Mouse (Mus musculus): ENCODE measurements around the gene Mapk8ip1.

DNA sequence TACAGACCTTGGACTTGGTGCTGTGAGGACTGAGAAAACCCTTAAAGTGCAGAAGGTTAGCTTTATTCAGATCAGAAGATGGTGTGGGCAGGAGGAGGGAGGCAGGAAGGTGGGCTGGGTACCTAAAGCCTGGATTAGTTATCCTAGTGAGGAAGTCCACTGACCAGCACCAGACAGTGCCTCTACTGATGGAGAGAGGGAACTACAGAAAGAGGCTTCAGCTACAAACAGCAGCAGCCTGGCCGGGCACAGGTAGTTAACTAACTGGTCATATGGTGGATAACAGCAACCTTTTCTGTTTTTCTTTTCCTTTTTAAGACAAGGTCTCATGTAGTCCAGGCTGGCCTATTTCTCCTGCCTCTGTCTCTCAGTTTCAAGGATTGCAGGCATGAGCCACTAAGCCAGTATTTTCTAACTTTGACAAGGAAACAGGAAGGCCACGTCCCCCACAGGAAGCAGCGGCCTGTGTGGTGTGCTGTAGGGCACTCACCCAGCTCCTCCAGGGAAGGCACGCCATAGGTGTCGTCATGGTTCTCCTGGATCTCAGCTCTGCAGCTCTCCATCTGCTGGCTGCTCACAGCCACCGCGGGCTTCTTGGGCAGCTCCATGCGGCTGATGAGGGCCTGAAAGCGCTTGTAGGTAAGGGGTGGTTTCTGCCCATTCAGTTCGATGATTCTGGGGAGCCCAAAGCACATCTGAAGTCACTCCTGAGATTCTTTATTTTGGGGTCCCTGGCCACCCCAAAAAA, 21.5 kb upstream of the Mapk8ip1 start:
- TF ChIP-seq POLR2A (IDR thresholded peaks at IDR 0.05; ENCODE audit: insufficient read depth, low read depth, low read length) (no peak), CTCF (IDR thresholded peaks at IDR 0.05) (peak; percentile 62), EP300 (IDR thresholded peaks at IDR 0.05; ENCODE audit: insufficient read depth, low read depth, low read length) (no peak)
